Mouse (Mus musculus) G1E (cell line): ENCODE measurements around the gene Gstm3.

Experiments
- CTCF ChIP-seq: IDR thresholded peaks from 2 replicates; pipeline ENCODE4 v1.5.1; 2012; ENCODE audit warnings: low read depth, low read length, inconsistent platforms, mixed read lengths
- GATA1 ChIP-seq: IDR thresholded peaks from 2 replicates; pipeline ENCODE4 v1.6.1; 2012; ENCODE audit warnings: borderline replicate concordance, low read length, inconsistent platforms, mixed read lengths
- GATA2 ChIP-seq: IDR thresholded peaks from 2 replicates; pipeline ENCODE4 v1.6.1; 2012; ENCODE audit warnings: low read depth, low read length, inconsistent platforms, borderline replicate concordance
- POLR2AphosphoS5 ChIP-seq: IDR thresholded peaks from 2 replicates; pipeline ENCODE4 v1.6.1; 2012; ENCODE audit warnings: low read depth, low read length, inconsistent platforms; ENCODE audit not compliant: insufficient replicate concordance

DNA sequence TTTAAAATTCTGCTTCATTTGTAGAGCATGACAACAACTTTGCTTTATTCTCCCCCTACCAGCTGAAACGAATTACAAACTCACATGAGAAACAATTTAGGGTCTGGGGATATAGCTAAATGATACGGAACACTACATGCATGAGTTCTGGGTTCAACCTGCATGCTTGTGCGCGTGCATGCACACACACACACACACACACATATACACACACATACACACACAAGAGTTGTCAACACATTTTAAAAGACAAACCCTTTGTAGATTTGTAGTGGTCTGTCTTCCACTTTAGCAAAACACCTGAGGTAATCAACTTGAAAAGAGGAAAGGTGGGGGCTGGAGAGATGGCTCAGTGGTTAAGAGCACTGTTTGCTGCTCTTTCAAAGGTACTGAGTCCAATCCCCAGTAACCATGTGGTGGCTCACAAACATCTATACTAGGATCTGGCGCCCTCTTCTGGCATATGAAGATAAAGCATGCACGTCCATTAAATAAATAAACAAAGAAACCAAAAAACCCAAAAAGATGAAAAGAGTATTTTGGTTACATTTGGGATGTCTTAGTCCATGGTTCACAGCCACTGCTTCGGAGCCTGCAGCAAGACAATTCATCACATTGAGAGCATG, 51.2 kb downstream of the Gstm3 start:
- TF ChIP-seq CTCF (no peak), POLR2AphosphoS5 (no peak), GATA2 (no peak), GATA1 (no peak)
